Mouse (Mus musculus) MEL (cell line): ENCODE measurements around the gene Kcnn1. TPM values are rescaled to one million over a fixed set of nuclear protein-coding genes. Genes with fewer than 3 reads are reported as not detected.

ENCODE experiments used
- DNase-seq: peaks from one replicate; pipeline ENCODE4 v3.0.0; 2011; ENCODE audit warnings: low read depth, low spot score
- H3K27ac ChIP-seq: 2 replicates; pipeline ENCODE4 v1.5.1; 2012; ENCODE audit warnings: low read depth, mild to moderate bottlenecking, control low read depth, low read length, moderate library complexity; ENCODE audit not compliant: control insufficient read depth
- H3K27me3 ChIP-seq, 2 experiments: fragments of 150-350 bp in 1 of 2; sonication (generic) in 1 of 2; 2 replicates each; pipeline ENCODE4 v1.6.1; 2012; ENCODE audit warnings: low read length in 2 of 2, mild to moderate bottlenecking in 2 of 2, improper control_type of control experiment in 1 of 2, moderate library complexity in 1 of 2; ENCODE audit not compliant: insufficient read depth in 2 of 2, control insufficient read depth in 1 of 2
- H3K36me3 ChIP-seq, 2 experiments: 2 replicates each; pipeline ENCODE4 v1.6.1; 2012 to 2014; ENCODE audit warnings: low read length in 2 of 2, improper control_type of control experiment in 1 of 2, inconsistent platforms in 1 of 2, mild to moderate bottlenecking in 1 of 2; ENCODE audit not compliant: insufficient read depth in 2 of 2, control insufficient read depth in 1 of 2
- H3K4me1 ChIP-seq, 2 experiments: fragments of 150-350 bp in 1 of 2; sonication (generic) in 1 of 2; 2 replicates each; pipeline ENCODE4 v1.6.1; 2012; ENCODE audit warnings: low read length in 2 of 2, improper control_type of control experiment in 1 of 2, mild to moderate bottlenecking in 1 of 2; ENCODE audit not compliant: insufficient read depth in 2 of 2, control insufficient read depth in 1 of 2
- H3K4me3 ChIP-seq, 2 experiments: fragments of 150-350 bp in 1 of 2; sonication (generic) in 1 of 2; 2 replicates each; pipeline ENCODE4 v1.5.1; 2012; ENCODE audit warnings: low read depth in 2 of 2, low read length in 2 of 2, mild to moderate bottlenecking in 2 of 2, moderate library complexity in 2 of 2, control low read depth in 1 of 2, improper control_type of control experiment in 1 of 2; ENCODE audit not compliant: control insufficient read depth in 1 of 2, insufficient read depth in 1 of 2
- H3K79me2 ChIP-seq: 2 replicates; pipeline ENCODE4 v1.6.1; 2012; ENCODE audit warnings: mild to moderate bottlenecking, low read length, moderate library complexity; ENCODE audit not compliant: control insufficient read depth, poor library complexity, insufficient read depth
- H3K9ac ChIP-seq: 2 replicates; pipeline ENCODE4 v1.6.1; 2012; ENCODE audit warnings: low read depth, mild to moderate bottlenecking, control low read depth, low read length, moderate library complexity; ENCODE audit not compliant: control insufficient read depth, poor library complexity, severe bottlenecking
- H3K9me3 ChIP-seq: fragments of 150-350 bp; sonication (generic); replicated peaks from 2 replicates; pipeline ENCODE4 v1.6.1; 2012; ENCODE audit warnings: mild to moderate bottlenecking, low read length, improper control_type of control experiment, moderate library complexity; ENCODE audit not compliant: insufficient read depth
- CHD2 ChIP-seq: IDR thresholded peaks from 2 replicates; pipeline ENCODE4 v1.6.1; 2011; ENCODE audit warnings: low read length, improper control_type of control experiment
- CTCF ChIP-seq, 3 experiments: IDR thresholded peaks in 2 of 3; conservative IDR thresholded peaks in 1 of 3; 2 replicates each; pipeline ENCODE4 v1.5.1; 2011 to 2012; ENCODE audit warnings: low read length in 3 of 3, low read depth in 2 of 3, mild to moderate bottlenecking in 2 of 3, improper control_type of control experiment in 1 of 3, inconsistent platforms in 1 of 3, mixed read lengths in 1 of 3, moderate library complexity in 1 of 3; ENCODE audit not compliant: control insufficient read depth in 1 of 3, insufficient read depth in 1 of 3, poor library complexity in 1 of 3, severe bottlenecking in 1 of 3
- E2F4 ChIP-seq: IDR thresholded peaks from 2 replicates; pipeline ENCODE4 v1.6.1; 2011; ENCODE audit warnings: low read depth, low read length, improper control_type of control experiment, borderline replicate concordance
- ELF1 ChIP-seq: IDR thresholded peaks from 2 replicates; pipeline ENCODE4 v1.6.1; 2014; ENCODE audit warnings: low read depth, mild to moderate bottlenecking, inconsistent platforms, low read length, improper control_type of control experiment, moderate library complexity
- EP300 ChIP-seq, 2 experiments: IDR thresholded peaks; 2 replicates each; pipeline ENCODE4 v1.6.1; 2011; ENCODE audit warnings: improper control_type of control experiment in 2 of 2, low read length in 2 of 2, low read depth in 1 of 2, mild to moderate bottlenecking in 1 of 2
- ETS1 ChIP-seq: IDR thresholded peaks from 2 replicates; pipeline ENCODE4 v1.6.1; 2012; ENCODE audit warnings: low read depth, mild to moderate bottlenecking, inconsistent platforms, low read length, improper control_type of control experiment, moderate library complexity
- GABPA ChIP-seq: IDR thresholded peaks from 2 replicates; pipeline ENCODE4 v1.6.1; 2012; ENCODE audit warnings: low read depth, mild to moderate bottlenecking, inconsistent platforms, low read length, improper control_type of control experiment, moderate library complexity
- HCFC1 ChIP-seq: IDR thresholded peaks from 2 replicates; pipeline ENCODE4 v1.6.1; 2012; ENCODE audit warnings: low read depth, mild to moderate bottlenecking, inconsistent platforms, low read length, improper control_type of control experiment, moderate library complexity
- JUND ChIP-seq: IDR thresholded peaks from 2 replicates; pipeline ENCODE4 v1.6.1; 2011; ENCODE audit warnings: low read depth, mild to moderate bottlenecking, improper control_type of control experiment, low read length
- MAX ChIP-seq: IDR thresholded peaks from 2 replicates; pipeline ENCODE4 v1.6.1; 2011; ENCODE audit warnings: low read length, improper control_type of control experiment
- MAZ ChIP-seq: IDR thresholded peaks from 2 replicates; pipeline ENCODE4 v1.6.1; 2012; ENCODE audit warnings: low read depth, mild to moderate bottlenecking, inconsistent platforms, low read length, improper control_type of control experiment
- MXI1 ChIP-seq: IDR thresholded peaks from 2 replicates; pipeline ENCODE4 v1.6.1; 2011; ENCODE audit warnings: mild to moderate bottlenecking, low read depth, low read length, improper control_type of control experiment
- MYC ChIP-seq: IDR thresholded peaks from 2 replicates; pipeline ENCODE4 v1.6.1; 2011; ENCODE audit warnings: low read depth, mild to moderate bottlenecking, low read length, improper control_type of control experiment, moderate library complexity
- NRF1 ChIP-seq: IDR thresholded peaks from 2 replicates; pipeline ENCODE4 v1.6.1; 2014; ENCODE audit warnings: low read depth, mild to moderate bottlenecking, inconsistent platforms, low read length, improper control_type of control experiment, moderate library complexity; ENCODE audit not compliant: poor library complexity, insufficient read depth, severe bottlenecking
- POLR2A ChIP-seq, 2 experiments: IDR thresholded peaks; 2 replicates each; pipeline ENCODE4 v1.6.1; 2011 to 2012; ENCODE audit warnings: low read length in 2 of 2, mild to moderate bottlenecking in 2 of 2, control low read depth in 1 of 2, improper control_type of control experiment in 1 of 2, low read depth in 1 of 2, moderate library complexity in 1 of 2; ENCODE audit not compliant: control insufficient read depth in 1 of 2, insufficient read depth in 1 of 2, poor library complexity in 1 of 2
- POLR2AphosphoS2 ChIP-seq: IDR thresholded peaks from 2 replicates; pipeline ENCODE4 v1.6.1; 2011; ENCODE audit warnings: low read length, improper control_type of control experiment
- POLR2AphosphoS5 ChIP-seq: IDR thresholded peaks from 2 replicates; pipeline ENCODE4 v1.6.1; 2012; ENCODE audit warnings: low read depth, borderline replicate concordance, mild to moderate bottlenecking, inconsistent platforms, low read length, moderate library complexity, mixed read lengths
- RAD21 ChIP-seq: IDR thresholded peaks from 2 replicates; pipeline ENCODE4 v1.6.1; 2011; ENCODE audit warnings: mild to moderate bottlenecking, low read depth, low read length, improper control_type of control experiment
- RCOR1 ChIP-seq: IDR thresholded peaks from 2 replicates; pipeline ENCODE4 v1.6.1; 2012; ENCODE audit warnings: low read depth, mild to moderate bottlenecking, inconsistent platforms, low read length, improper control_type of control experiment
- SIN3A ChIP-seq: IDR thresholded peaks from 2 replicates; pipeline ENCODE4 v1.6.1; 2012; ENCODE audit warnings: low read length, improper control_type of control experiment, inconsistent platforms
- TBP ChIP-seq: IDR thresholded peaks from 2 replicates; pipeline ENCODE4 v1.8.0; 2011; ENCODE audit warnings: low read depth, low read length, improper control_type of control experiment
- UBTF ChIP-seq: IDR thresholded peaks from 2 replicates; pipeline ENCODE4 v1.6.1; 2012; ENCODE audit warnings: low read depth, mild to moderate bottlenecking, inconsistent platforms, low read length, improper control_type of control experiment, moderate library complexity, borderline replicate concordance; ENCODE audit not compliant: insufficient read depth
- USF2 ChIP-seq, 2 experiments: IDR thresholded peaks; 2 replicates each; pipeline ENCODE4 v1.6.1; 2011 to 2012; ENCODE audit warnings: improper control_type of control experiment in 2 of 2, low read length in 2 of 2, borderline replicate concordance in 1 of 2, inconsistent platforms in 1 of 2, low read depth in 1 of 2, mild to moderate bottlenecking in 1 of 2; ENCODE audit not compliant: insufficient read depth in 1 of 2
- ZC3H11A ChIP-seq: IDR thresholded peaks from 2 replicates; pipeline ENCODE4 v1.6.1; 2012; ENCODE audit warnings: low read depth, mild to moderate bottlenecking, inconsistent platforms, low read length, improper control_type of control experiment
- ZKSCAN1 ChIP-seq: IDR thresholded peaks from 2 replicates; pipeline ENCODE4 v1.6.1; 2012; ENCODE audit warnings: low read depth, mild to moderate bottlenecking, inconsistent platforms, low read length, improper control_type of control experiment, moderate library complexity
- ZMIZ1 ChIP-seq: IDR thresholded peaks from 2 replicates; pipeline ENCODE4 v1.6.1; 2012; ENCODE audit warnings: low read depth, mild to moderate bottlenecking, inconsistent platforms, low read length, improper control_type of control experiment, moderate library complexity
- polyA plus RNA-seq, 2 experiments: library from polyadenylated mRNA; stranded (reverse) in 1 of 2; unstranded in 1 of 2; fragments of >175 nt in 1 of 2; fragments of >200 nt in 1 of 2; gene quantifications; 2 replicates each; pipeline versions ENCODE4 v1.2.1 to v1.2.4; 2012; ENCODE audit warnings: low replicate concordance in 2 of 2, low read depth in 1 of 2; ENCODE audit not compliant: insufficient read length in 2 of 2, insufficient read depth in 1 of 2, missing spikeins in 1 of 2
- total RNA-seq: library from RNA; depleted of rRNA; stranded (reverse); fragments of 300-350 nt; gene quantifications from 2 replicates; pipeline ENCODE4 v1.2.3, GENCODE M21; 2012

Gene Kcnn1
- total and polyA plus RNA-seq, 3 experiments = 8.9 to 10.7 TPM; not detected in 1

GRCm38 (mm10) chr8:70804481-70805206 is 58.4 kb downstream of the Kcnn1 start, which contains the start of gene Mast3 (continued):
- TF ChIP-seq EP300 (IDR thresholded peaks at IDR 0.05; ENCODE audit: low read depth in 1 of 2, low read length in 2 of 2) (no peak), CHD2 (no peak), POLR2A (IDR thresholded peaks at IDR 0.05; ENCODE audit: control insufficient read depth in 1 of 2, insufficient read depth in 1 of 2, low read depth in 1 of 2, low read length in 2 of 2, poor library complexity in 1 of 2) (peak; percentile 4 to 49; a peak in 1 of 4 replicates), E2F4 (no peak), RCOR1 (no peak), ELF1 (no peak), ZKSCAN1 (no peak), RAD21 (no peak), SIN3A (peak; percentile 55; the same call in 1 of the 2 replicates), POLR2AphosphoS5 (no peak), ZC3H11A (no peak), USF2 (IDR thresholded peaks at IDR 0.05; ENCODE audit: borderline replicate concordance in 1 of 2, insufficient read depth in 1 of 2, low read depth in 1 of 2, low read length in 2 of 2) (peak in 1 of 2 experiments; percentile 72; a peak in 1 of 4 replicates), ZMIZ1 (0 out of 2 replicates have a peak, but pooled peaks have one; percentile 32), POLR2AphosphoS2 (no peak), GABPA (no peak), UBTF (no peak), NRF1 (no peak), JUND (no peak), MYC (no peak), CTCF (IDR thresholded peaks at IDR 0.05 in 2 of 3, conservative IDR thresholded peaks at IDR 0.05 in 1 of 3; ENCODE audit: control insufficient read depth in 1 of 3, insufficient read depth in 1 of 3, low read depth in 2 of 3, low read length in 3 of 3, poor library complexity in 1 of 3, severe bottlenecking in 1 of 3) (no peak)

- H3K9ac ChIP-seq = peak overlapping the region; percentile 60
- H3K79me2 ChIP-seq = no peaks in the 10 kb centered on the region; the same call in 1 of the 2 replicates
- H3K36me3 ChIP-seq = peaks cover 0 to 6% of the 10 kb centered on the region in 2 experiments; a peak in 1 of 4 replicates
- peak; percentile 79 for DNase-seq
- H3K27me3 ChIP-seq = no peaks in the 10 kb centered on the region
- TF ChIP-seq SIN3A (peak; percentile 76; the same call in 1 of the 2 replicates), TBP (peak; percentile 27; the same call in 1 of the 2 replicates), CHD2 (no peak), MXI1 (peak; percentile 81), USF2 (IDR thresholded peaks at IDR 0.05; ENCODE audit: borderline replicate concordance in 1 of 2, insufficient read depth in 1 of 2, low read depth in 1 of 2, low read length in 2 of 2) (no peak), POLR2A (IDR thresholded peaks at IDR 0.05; ENCODE audit: control insufficient read depth in 1 of 2, insufficient read depth in 1 of 2, low read depth in 1 of 2, low read length in 2 of 2, poor library complexity in 1 of 2) (0 out of 4 replicates have a peak, but pooled peaks of 1 of the 2 experiments have one; percentile 10), CTCF (IDR thresholded peaks at IDR 0.05 in 2 of 3, conservative IDR thresholded peaks at IDR 0.05 in 1 of 3; ENCODE audit: control insufficient read depth in 1 of 3, insufficient read depth in 1 of 3, low read depth in 2 of 3, low read length in 3 of 3, poor library complexity in 1 of 3, severe bottlenecking in 1 of 3) (no peak), MAZ (peak; percentile 74), JUND (no peak), MAX (peak; percentile 60; the same call in 1 of the 2 replicates), EP300 (IDR thresholded peaks at IDR 0.05; ENCODE audit: low read depth in 1 of 2, low read length in 2 of 2) (no peak), E2F4 (0 out of 2 replicates have a peak, but pooled peaks have one; percentile 20), HCFC1 (0 out of 2 replicates have a peak, but pooled peaks have one; percentile 22), ETS1 (peak; percentile 39; the same call in 1 of the 2 replicates), ZC3H11A (no peak)
- H3K4me3 ChIP-seq = peak overlapping the region; percentile 64 to 78
- H3K27ac ChIP-seq = peak overlapping the region; percentile 53
- H3K9me3 ChIP-seq = no peaks in the 10 kb centered on the region
- peaks cover 0 to 16% of the 10 kb centered on the region in 2 experiments; a peak in 3 of 4 replicates for H3K4me1 ChIP-seq
Observed at GRCm38 (mm10) chr8:70803761-70804480, 59.1 kb downstream of the Kcnn1 start.
